Mouse (Mus musculus): ENCODE data around the gene Tmem176b. TPM values are rescaled to one million over a fixed set of nuclear protein-coding genes. Genes with fewer than 3 reads are reported as not detected.
"Not testable (repeated sequence)": the region's sequence is repeated elsewhere in the genome, so short reads cannot be mapped to it uniquely, and the experiment has no call there.

Tmem176b gene
- polyA plus RNA-seq, 1 experiment from 2014 or later, result 143 TPM

DNA sequence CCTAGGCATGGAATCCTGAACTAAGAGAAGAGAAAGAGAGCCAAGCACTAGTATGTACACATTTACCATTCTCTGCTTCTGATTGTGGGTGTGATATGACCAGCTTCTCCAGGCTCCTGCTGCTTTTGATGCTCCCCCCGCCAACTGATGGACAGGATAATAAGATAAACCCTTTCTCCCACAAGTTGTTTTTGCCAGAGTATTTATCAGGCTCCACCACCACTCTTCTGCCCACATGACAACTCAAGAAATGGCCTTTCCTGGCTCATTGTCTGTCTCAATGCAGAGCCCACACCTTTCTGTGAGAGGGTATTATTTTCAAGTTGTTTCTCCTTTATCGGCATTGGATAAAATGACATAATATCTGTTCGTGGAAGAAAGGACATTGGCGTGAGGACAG lies 7.8 kb downstream of the Tmem176b start:
- Histone ChIP-seq H3K9ac (ENCODE audit: low read depth, low read length) (no peak overlapping the region), H3K4me3 (ENCODE audit: low read length) (no peak overlapping the region), H3K36me3 (ENCODE audit: control insufficient read depth, insufficient read depth, low read length) (peaks cover 16% of the 10 kb centered on the region), H3K27ac (ENCODE audit: low read depth, low read length) (no peak overlapping the region), H3K4me1 (ENCODE audit: control insufficient read depth, insufficient read depth, low read depth, low read length) (no peaks in the 10 kb centered on the region), H3K4me2 (ENCODE audit: low read length) (no peak overlapping the region), H3K9me3 (ENCODE audit: control insufficient read depth, low read length) (no peaks in the 10 kb centered on the region), H3K27me3 (replicated peaks; ENCODE audit: control insufficient read depth, insufficient read depth, low read length) (no peaks in the 10 kb centered on the region)
- ATAC-seq, result no peak
- 93% methylated on average over 4 of the region's 4 CpGs for WGBS

GRCm38 (mm10) chr6:48832426-48832825 lies 8.9 kb downstream of the Tmem176b start:
- Histone ChIP-seq H3K4me3 (ENCODE audit: low read length) (no peak overlapping the region), H3K27ac (ENCODE audit: low read depth, low read length) (no peak overlapping the region), H3K9me3 (ENCODE audit: control insufficient read depth, low read length) (no peaks in the 10 kb centered on the region), H3K4me2 (ENCODE audit: low read length) (no peak overlapping the region), H3K4me1 (ENCODE audit: control insufficient read depth, insufficient read depth, low read depth, low read length) (no peaks in the 10 kb centered on the region), H3K27me3 (replicated peaks; ENCODE audit: control insufficient read depth, insufficient read depth, low read length) (no peaks in the 10 kb centered on the region), H3K9ac (ENCODE audit: low read depth, low read length) (no peak overlapping the region), H3K36me3 (ENCODE audit: control insufficient read depth, insufficient read depth, low read length) (peaks cover 16% of the 10 kb centered on the region)
- WGBS, result 86% methylated on average over 1 of the region's 1 CpGs
- ATAC-seq, result no peak

DNA sequence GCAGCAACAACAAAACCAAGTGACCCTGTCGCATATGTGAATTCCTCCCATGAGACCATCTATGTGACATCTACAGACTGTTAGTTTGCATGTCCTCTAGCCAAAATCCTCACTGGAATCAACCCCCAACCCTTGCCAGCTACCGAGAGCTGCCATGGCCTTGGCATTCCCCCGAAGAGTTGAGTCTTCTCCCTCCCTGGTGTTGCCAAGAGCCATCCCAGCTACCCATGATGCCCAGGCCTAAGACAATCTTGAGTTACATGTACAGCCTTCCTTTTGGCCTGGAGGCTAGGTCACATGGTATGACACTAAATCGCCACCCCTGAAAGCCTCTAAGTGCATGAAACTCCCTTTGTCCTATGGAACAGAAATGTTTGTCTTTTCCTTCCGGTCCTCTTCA lies 10.2 kb downstream of the Tmem176b start:
- Histone ChIP-seq H3K9ac (ENCODE audit: low read depth, low read length) (no peak overlapping the region), H3K27me3 (replicated peaks; ENCODE audit: control insufficient read depth, insufficient read depth, low read length) (no peaks in the 10 kb centered on the region), H3K4me1 (ENCODE audit: control insufficient read depth, insufficient read depth, low read depth, low read length) (no peaks in the 10 kb centered on the region), H3K9me3 (ENCODE audit: control insufficient read depth, low read length) (no peaks in the 10 kb centered on the region), H3K36me3 (ENCODE audit: control insufficient read depth, insufficient read depth, low read length) (peaks cover 16% of the 10 kb centered on the region), H3K27ac (ENCODE audit: low read depth, low read length) (no peak overlapping the region), H3K4me2 (ENCODE audit: low read length) (no peak overlapping the region), H3K4me3 (ENCODE audit: low read length) (no peak overlapping the region)
- ATAC-seq, result no peak
- WGBS, result 80% methylated on average over 5 of the region's 5 CpGs

DNA sequence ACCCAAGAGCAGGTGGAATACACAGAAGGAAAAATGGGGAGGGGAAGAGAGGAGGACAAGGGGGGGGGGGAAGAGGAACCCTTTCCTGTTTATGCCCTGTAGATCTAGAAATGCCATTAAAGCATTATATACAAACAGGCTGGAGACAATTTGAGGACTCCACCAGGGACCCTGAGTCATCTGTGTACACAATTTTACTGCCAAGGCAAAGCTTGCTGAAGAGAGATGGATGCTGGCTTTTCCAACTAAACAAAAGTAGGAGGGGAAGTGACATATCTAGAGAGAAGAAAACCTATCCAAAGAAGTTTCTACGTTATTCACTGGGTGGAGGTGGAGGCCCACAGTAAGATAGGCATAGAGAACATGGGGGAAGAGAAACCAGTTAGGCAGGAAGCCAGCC lies 11.1 kb downstream of the Tmem176b start:
- WGBS, result 73% methylated on average over 1 of the region's 1 CpGs
- no peak overlapping the region for H3K27ac ChIP-seq (ENCODE audit: low read depth, low read length)

GRCm38 (mm10) chr6:48829651-48830050 lies 11.6 kb downstream of the Tmem176b start:
- Histone ChIP-seq H3K27me3 (replicated peaks; ENCODE audit: control insufficient read depth, insufficient read depth, low read length) (no peaks in the 10 kb centered on the region), H3K4me2 (ENCODE audit: low read length) (no peak overlapping the region), H3K4me1 (ENCODE audit: control insufficient read depth, insufficient read depth, low read depth, low read length) (no peaks in the 10 kb centered on the region), H3K4me3 (ENCODE audit: low read length) (no peak overlapping the region), H3K27ac (ENCODE audit: low read depth, low read length) (no peak overlapping the region), H3K36me3 (ENCODE audit: control insufficient read depth, insufficient read depth, low read length) (peaks cover 15% of the 10 kb centered on the region), H3K9ac (ENCODE audit: low read depth, low read length) (no peak overlapping the region), H3K9me3 (ENCODE audit: control insufficient read depth, low read length) (no peaks in the 10 kb centered on the region)
- no peak for ATAC-seq

More for the DNA sequence above, 11.1 kb downstream of the Tmem176b start:
- no peaks in the 10 kb centered on the region for H3K4me1 ChIP-seq (ENCODE audit: control insufficient read depth, insufficient read depth, low read depth, low read length)
- H3K9me3 ChIP-seq (ENCODE audit: control insufficient read depth, low read length), result no peaks in the 10 kb centered on the region
- H3K9ac ChIP-seq (ENCODE audit: low read depth, low read length), result no peak overlapping the region
- H3K4me3 ChIP-seq (ENCODE audit: low read length), result no peak overlapping the region
- no peak overlapping the region for H3K4me2 ChIP-seq (ENCODE audit: low read length)
- no peak for ATAC-seq
- H3K36me3 ChIP-seq (ENCODE audit: control insufficient read depth, insufficient read depth, low read length), result peaks cover 16% of the 10 kb centered on the region
- H3K27me3 ChIP-seq (replicated peaks; ENCODE audit: control insufficient read depth, insufficient read depth, low read length), result no peaks in the 10 kb centered on the region

DNA sequence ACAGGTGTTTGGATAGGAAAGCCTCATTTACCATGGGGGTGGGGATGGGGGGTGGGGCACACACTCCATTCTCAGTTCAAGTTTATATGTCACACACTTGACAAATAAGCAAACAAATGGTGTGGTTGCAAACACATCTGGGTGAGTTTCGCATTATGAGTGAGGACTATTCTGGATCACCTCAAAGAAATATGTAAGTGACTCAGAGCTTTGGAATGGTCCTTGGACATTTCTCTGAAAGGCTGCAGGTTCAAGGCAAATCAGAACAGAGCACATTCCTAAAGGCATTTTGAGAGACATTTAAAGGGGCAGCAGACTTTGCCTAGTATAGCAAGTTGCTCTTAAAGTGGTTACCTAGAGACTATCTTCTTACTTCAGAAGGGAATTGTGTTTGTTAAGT lies 12.3 kb downstream of the Tmem176b start:
- Histone ChIP-seq H3K9me3 (ENCODE audit: control insufficient read depth, low read length) (no peaks in the 10 kb centered on the region), H3K9ac (ENCODE audit: low read depth, low read length) (no peak overlapping the region), H3K36me3 (ENCODE audit: control insufficient read depth, insufficient read depth, low read length) (peaks cover 8% of the 10 kb centered on the region), H3K4me3 (ENCODE audit: low read length) (no peak overlapping the region), H3K27ac (ENCODE audit: low read depth, low read length) (no peak overlapping the region), H3K4me2 (ENCODE audit: low read length) (no peak overlapping the region), H3K27me3 (replicated peaks; ENCODE audit: control insufficient read depth, insufficient read depth, low read length) (no peaks in the 10 kb centered on the region), H3K4me1 (ENCODE audit: control insufficient read depth, insufficient read depth, low read depth, low read length) (no peaks in the 10 kb centered on the region)
- 84% methylated on average over 1 of the region's 1 CpGs for WGBS
- no peak for ATAC-seq

GRCm38 (mm10) chr6:48825016-48825415 lies 16.3 kb downstream of the Tmem176b start:
- no peak for ATAC-seq
- WGBS, result 69% methylated on average over 7 of the region's 7 CpGs
- Histone ChIP-seq H3K4me2 (ENCODE audit: low read length) (no peak overlapping the region), H3K27me3 (replicated peaks; ENCODE audit: control insufficient read depth, insufficient read depth, low read length) (no peaks in the 10 kb centered on the region), H3K27ac (ENCODE audit: low read depth, low read length) (no peak overlapping the region), H3K4me1 (ENCODE audit: control insufficient read depth, insufficient read depth, low read depth, low read length) (no peaks in the 10 kb centered on the region), H3K36me3 (ENCODE audit: control insufficient read depth, insufficient read depth, low read length) (no peaks in the 10 kb centered on the region), H3K4me3 (ENCODE audit: low read length) (no peak overlapping the region), H3K9me3 (ENCODE audit: control insufficient read depth, low read length) (no peaks in the 10 kb centered on the region), H3K9ac (ENCODE audit: low read depth, low read length) (no peak overlapping the region)

GRCm38 (mm10) chr6:48821991-48822785 lies 19.1 kb downstream of the Tmem176b start:
- not testable (repeated sequence) for H3K36me3 ChIP-seq (ENCODE audit: control insufficient read depth, insufficient read depth, low read length); H3K4me3 ChIP-seq (ENCODE audit: low read length); H3K9ac ChIP-seq (ENCODE audit: low read depth, low read length); H3K9me3 ChIP-seq (ENCODE audit: control insufficient read depth, low read length); ATAC-seq; H3K27me3 ChIP-seq (replicated peaks; ENCODE audit: control insufficient read depth, insufficient read depth, low read length); H3K27ac ChIP-seq (ENCODE audit: low read depth, low read length); H3K4me2 ChIP-seq (ENCODE audit: low read length); H3K4me1 ChIP-seq (ENCODE audit: control insufficient read depth, insufficient read depth, low read depth, low read length)
- 87% methylated on average over 7 of the region's 7 CpGs for WGBS

DNA sequence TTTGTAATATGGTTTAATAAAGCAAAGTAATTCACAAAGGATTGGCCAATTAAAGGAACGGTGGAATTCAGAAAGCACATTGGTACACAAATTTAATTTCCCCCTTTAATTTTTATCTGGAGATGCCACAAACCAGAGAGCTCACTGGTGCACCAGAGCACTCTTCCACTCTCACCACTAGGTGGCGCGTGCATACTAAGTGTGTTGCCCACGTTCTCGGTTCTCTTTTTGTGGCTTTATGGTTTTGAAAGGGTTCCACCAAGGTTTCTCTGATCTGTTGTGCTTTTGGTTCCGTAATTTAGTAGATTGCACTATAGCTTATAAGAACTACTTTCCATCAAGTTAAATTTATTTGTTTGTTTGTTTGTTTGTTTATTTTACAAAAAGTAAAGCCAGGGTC lies 23.5 kb downstream of the Tmem176b start:
- Histone ChIP-seq H3K27me3 (replicated peaks; ENCODE audit: control insufficient read depth, insufficient read depth, low read length) (no peaks in the 10 kb centered on the region), H3K4me1 (ENCODE audit: control insufficient read depth, insufficient read depth, low read depth, low read length) (no peaks in the 10 kb centered on the region), H3K9me3 (ENCODE audit: control insufficient read depth, low read length) (no peaks in the 10 kb centered on the region), H3K4me3 (ENCODE audit: low read length) (no peak overlapping the region), H3K9ac (ENCODE audit: low read depth, low read length) (no peak overlapping the region), H3K27ac (ENCODE audit: low read depth, low read length) (no peak overlapping the region), H3K36me3 (ENCODE audit: control insufficient read depth, insufficient read depth, low read length) (no peaks in the 10 kb centered on the region), H3K4me2 (ENCODE audit: low read length) (no peak overlapping the region)
- 7% methylated on average over 6 of the region's 6 CpGs for WGBS
- ATAC-seq, result no peak
